Mouse (Mus musculus) liver, postnatal 0 days (tissue): Measurements from ENCODE around the gene Atad5. TPM values are rescaled to one million over a fixed set of nuclear protein-coding genes. Genes with fewer than 3 reads are reported as not detected.

Experiments
- ATAC-seq: fragments of 200-750 bp; cut with Nextera tagmentation; 2 replicates; pipeline ENCODE4 v1.8.0; 2017; ENCODE audit warnings: mild to moderate bottlenecking, moderate library complexity
- DNase-seq: peaks from one replicate; pipeline ENCODE4 v3.0.0-alpha.2; 2016
- H3K27ac ChIP-seq: fragments of 300-500 bp; sonication (generic); 2 replicates; pipeline ENCODE4 v1.5.1; 2014; ENCODE audit warnings: antibody characterized with exemption, moderate library complexity, mild to moderate bottlenecking, low read depth
- H3K27me3 ChIP-seq: fragments of 300-500 bp; sonication (generic); 2 replicates; pipeline ENCODE4 v1.6.1; 2014; ENCODE audit warnings: low read length, control low read depth, mixed read lengths; ENCODE audit not compliant: insufficient read depth
- H3K36me3 ChIP-seq: fragments of 300-500 bp; sonication (generic); replicated peaks from 2 replicates; pipeline ENCODE4 v1.6.1; 2014; ENCODE audit warnings: mild to moderate bottlenecking, control low read depth, low read length, moderate library complexity, mixed read lengths; ENCODE audit not compliant: insufficient read depth
- H3K4me1 ChIP-seq: fragments of 300-500 bp; sonication (generic); 2 replicates; pipeline ENCODE4 v1.6.1; 2014; ENCODE audit warnings: antibody characterized with exemption, mild to moderate bottlenecking, control low read depth; ENCODE audit not compliant: insufficient read depth
- H3K4me2 ChIP-seq: fragments of 300-500 bp; sonication (generic); 2 replicates; pipeline ENCODE4 v1.6.1; 2014; ENCODE audit warnings: low read depth, mild to moderate bottlenecking, low read length, moderate library complexity, mixed read lengths
- H3K4me3 ChIP-seq: fragments of 300-500 bp; sonication (generic); 2 replicates; pipeline ENCODE4 v1.5.1; 2014; ENCODE audit warnings: low read depth, low read length
- H3K9ac ChIP-seq: fragments of 300-500 bp; sonication (generic); replicated peaks from 2 replicates; pipeline ENCODE4 v1.6.1; 2014; ENCODE audit warnings: mild to moderate bottlenecking, moderate library complexity
- H3K9me3 ChIP-seq: fragments of 300-500 bp; sonication (generic); 2 replicates; pipeline ENCODE4 v1.6.1; 2016; ENCODE audit warnings: mild to moderate bottlenecking, control low read depth, low read length, mixed read lengths
- CTCF ChIP-seq: sonication (generic); IDR thresholded peaks from 2 replicates; pipeline ENCODE4 v1.5.1; 2016; ENCODE audit warnings: antibody characterized with exemption, low read depth
- EP300 ChIP-seq: IDR thresholded peaks from 2 replicates; pipeline ENCODE4 v1.6.1; 2016; ENCODE audit warnings: antibody characterized with exemption, low read depth, mild to moderate bottlenecking
- WGBS: fragments of 180-500 bp; shearing (Covaris S2); extraction: QIAGEN DNeasy Blood & Tissue Kit; methylation state at CpG from one replicate; pipeline ENCODE4 v1.1.7; 2014; ENCODE audit not compliant: insufficient replicate concordance; 5-methylcytosine and 5-hydroxymethylcytosine counted together
- polyA plus RNA-seq: library from polyadenylated mRNA; unstranded; fragments of >200 nt; fragmentation: Nextera tagmentation; extraction: Ambion mirVana; gene quantifications from 2 replicates; pipeline ENCODE4 v1.2.1, GENCODE M21; 2015

The Atad5 gene
- polyA plus RNA-seq, 1 experiment from 2014 or later = 4.9 TPM

GRCm38 (mm10) chr11:80156841-80157240 lies 67.6 kb downstream of the Atad5 start:
- Histone ChIP-seq H3K36me3 (peaks cover 5% of the 10 kb centered on the region; the same call in 1 of the 2 replicates), H3K4me1 (peaks cover 32% of the 10 kb centered on the region), H3K9ac (no peak overlapping the region), H3K9me3 (no peaks in the 10 kb centered on the region), H3K27ac (no peak overlapping the region), H3K4me3 (no peak overlapping the region), H3K4me2 (no peak overlapping the region), H3K27me3 (peaks cover 12% of the 10 kb centered on the region)
- 67% methylated on average over 4 of the region's 4 CpGs for WGBS
- ATAC-seq = no peak
- no peak for DNase-seq
- no peak for TF ChIP-seq EP300

- TF ChIP-seq EP300 (peak; percentile 10; the same call in 1 of the 2 replicates), CTCF (no peak)
- peaks cover 24% of the 10 kb centered on the region for H3K4me1 ChIP-seq
- peak overlapping the region; percentile 80 for H3K27ac ChIP-seq
- ATAC-seq (peak; percentile 83), DNase-seq (no peak)
- H3K9me3 ChIP-seq = no peaks in the 10 kb centered on the region
- H3K36me3 ChIP-seq = peaks cover 7% of the 10 kb centered on the region
- H3K4me2 ChIP-seq = no peak overlapping the region
- H3K4me3 ChIP-seq = no peak overlapping the region
- peaks cover 12% of the 10 kb centered on the region for H3K27me3 ChIP-seq
- WGBS = 62% methylated on average over 7 of the region's 7 CpGs
- no peak overlapping the region for H3K9ac ChIP-seq
These were observed 69.8 kb downstream of the Atad5 start for GRCm38 (mm10) chr11:80159018-80159417.

GRCm38 (mm10) chr11:80161041-80161440 lies 71.8 kb downstream of the Atad5 start:
- no peak for ATAC-seq
- no peak for DNase-seq
- Histone ChIP-seq H3K4me2 (no peak overlapping the region), H3K9ac (no peak overlapping the region), H3K36me3 (peaks cover 14% of the 10 kb centered on the region), H3K27ac (no peak overlapping the region), H3K9me3 (no peaks in the 10 kb centered on the region), H3K4me3 (no peak overlapping the region), H3K27me3 (no peaks in the 10 kb centered on the region), H3K4me1 (peaks cover 13% of the 10 kb centered on the region)
- WGBS = 71% methylated on average over 4 of the region's 4 CpGs
- TF ChIP-seq CTCF (no peak), EP300 (no peak)

DNA sequence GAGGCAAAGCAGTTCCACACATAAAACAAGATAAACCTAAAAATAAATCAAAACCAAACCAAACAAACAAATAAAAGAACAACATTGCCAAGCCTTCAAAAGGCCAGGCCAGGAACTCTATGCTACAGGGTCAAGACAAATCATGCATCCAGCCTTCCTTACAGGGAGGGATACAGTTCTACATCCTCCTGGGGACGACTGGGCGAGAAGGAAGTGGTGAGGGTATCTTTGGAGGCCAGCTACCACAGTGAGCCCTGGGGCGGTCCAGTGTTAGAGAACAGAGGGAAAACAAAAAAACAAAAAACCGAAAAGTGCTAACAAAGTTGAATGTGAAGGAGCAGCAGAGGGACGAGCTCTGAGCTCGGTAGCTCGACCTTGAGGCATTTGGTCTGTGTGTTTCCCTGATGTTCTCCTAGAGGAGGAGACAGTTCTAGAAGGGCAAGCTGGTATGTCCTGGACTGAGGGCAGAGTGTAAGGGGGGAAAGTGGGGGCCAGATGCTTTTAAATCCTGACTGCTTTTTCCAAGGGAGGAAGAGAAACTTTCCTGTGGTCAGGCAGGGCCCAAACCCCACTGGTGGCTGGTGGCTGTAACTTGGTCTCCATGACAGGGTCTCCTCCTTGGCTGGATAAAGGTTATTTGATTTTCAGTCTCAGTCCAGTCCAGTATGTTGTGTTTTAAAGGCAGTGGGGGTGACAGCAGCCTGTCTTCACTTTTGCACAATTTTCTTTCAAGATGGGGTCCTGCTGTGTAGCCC lies 74.3 kb downstream of the Atad5 start:
- 33% methylated on average over 7 of the region's 7 CpGs for WGBS
- H3K4me1 ChIP-seq = peaks cover 9% of the 10 kb centered on the region
- no peaks in the 10 kb centered on the region for H3K27me3 ChIP-seq
- peaks cover 13% of the 10 kb centered on the region for H3K36me3 ChIP-seq
- no peak overlapping the region for H3K4me2 ChIP-seq
- H3K4me3 ChIP-seq = no peak overlapping the region
- TF ChIP-seq EP300 (no peak), CTCF (no peak)
- H3K9me3 ChIP-seq = no peaks in the 10 kb centered on the region
- ATAC-seq = no peak
- DNase-seq = no peak
- no peak overlapping the region for H3K9ac ChIP-seq
- H3K27ac ChIP-seq = no peak overlapping the region

- DNase-seq (no peak), ATAC-seq (no peak)
- peaks cover 4% of the 10 kb centered on the region; the same call in 1 of the 2 replicates for H3K4me1 ChIP-seq
- no peaks in the 10 kb centered on the region for H3K9me3 ChIP-seq
- no peak for TF ChIP-seq CTCF
- no peak for TF ChIP-seq EP300
- peaks cover 13% of the 10 kb centered on the region for H3K36me3 ChIP-seq
- H3K27me3 ChIP-seq = no peaks in the 10 kb centered on the region
- no peak overlapping the region for H3K27ac ChIP-seq
- H3K4me2 ChIP-seq = no peak overlapping the region
- H3K9ac ChIP-seq = no peak overlapping the region
- H3K4me3 ChIP-seq = no peak overlapping the region
- WGBS = 67% methylated on average over 2 of the region's 2 CpGs
These were observed 75.0 kb downstream of the Atad5 start for GRCm38 (mm10) chr11:80164224-80164623.

- H3K9me3 ChIP-seq = no peaks in the 10 kb centered on the region
- H3K36me3 ChIP-seq = peaks cover 12% of the 10 kb centered on the region
- H3K4me3 ChIP-seq = no peak overlapping the region
- 71% methylated on average over 9 of the region's 9 CpGs for WGBS
- no peak overlapping the region for H3K4me2 ChIP-seq
- no peaks in the 10 kb centered on the region for H3K27me3 ChIP-seq
- no peak overlapping the region for H3K9ac ChIP-seq
- TF ChIP-seq EP300 (no peak), CTCF (no peak)
- DNase-seq = no peak
- no peak for ATAC-seq
- peaks cover 16% of the 10 kb centered on the region for H3K4me1 ChIP-seq
- H3K27ac ChIP-seq = peak overlapping the region; percentile 55; the same call in 1 of the 2 replicates
These were observed 78.9 kb downstream of the Atad5 start for GRCm38 (mm10) chr11:80168121-80168520.
